Mouse (Mus musculus) heart, postnatal 0 days (tissue): ENCODE measurements at regions not wholly inside any gene's neighbourhood (a gene's known extent, or its start where the extent isn't known, plus 50 kb on each side); places are given as distances from the start of the nearest gene placed in this dataset.
"Not testable (repeated sequence)": the region's sequence is repeated elsewhere in the genome, so short reads cannot be mapped to it uniquely, and the experiment has no call there.

ENCODE experiments used
- ATAC-seq: fragments of 200-750 bp; cut with Nextera tagmentation; 2 replicates; pipeline ENCODE4 v1.8.0; 2017; ENCODE audit warnings: low read depth, moderate number of reproducible peaks, moderate library complexity; ENCODE audit not compliant: insufficient read depth
- DNase-seq: peaks from one replicate; pipeline ENCODE4 v3.0.0-alpha.2; 2016; ENCODE audit warnings: low spot score
- H3K27ac ChIP-seq: fragments of 300-500 bp; sonication (generic); 2 replicates; pipeline ENCODE4 v1.5.1; 2014; ENCODE audit warnings: low read depth, mild to moderate bottlenecking
- H3K27me3 ChIP-seq: fragments of 300-500 bp; sonication (generic); 2 replicates; pipeline ENCODE4 v1.6.1; 2014; ENCODE audit warnings: low read length, mixed read lengths; ENCODE audit not compliant: control insufficient read depth, insufficient read depth
- H3K36me3 ChIP-seq: fragments of 300-500 bp; sonication (generic); replicated peaks from 2 replicates; pipeline ENCODE4 v1.6.1; 2014; ENCODE audit warnings: low read length, mixed read lengths; ENCODE audit not compliant: control insufficient read depth, insufficient read depth
- H3K4me1 ChIP-seq: fragments of 300-500 bp; sonication (generic); 2 replicates; pipeline ENCODE4 v1.6.1; 2014; ENCODE audit warnings: antibody characterized with exemption; ENCODE audit not compliant: control insufficient read depth, insufficient read depth
- H3K4me2 ChIP-seq: fragments of 300-500 bp; sonication (generic); 2 replicates; pipeline ENCODE4 v1.6.1; 2014; ENCODE audit warnings: low read depth, mild to moderate bottlenecking, low read length, moderate library complexity
- H3K4me3 ChIP-seq: fragments of 300-500 bp; sonication (generic); 2 replicates; pipeline ENCODE4 v1.5.1; 2014; ENCODE audit warnings: low read depth, low read length
- H3K9ac ChIP-seq: fragments of 300-500 bp; sonication (generic); replicated peaks from 2 replicates; pipeline ENCODE4 v1.6.1; 2014; ENCODE audit warnings: low read depth, low read length, mixed read lengths
- H3K9me3 ChIP-seq: fragments of 300-500 bp; sonication (generic); replicated peaks from 2 replicates; pipeline ENCODE4 v1.6.1; 2016; ENCODE audit warnings: low read length; ENCODE audit not compliant: control insufficient read depth
- CTCF ChIP-seq: IDR thresholded peaks from 2 replicates; pipeline ENCODE4 v1.5.1; 2016; ENCODE audit warnings: antibody characterized with exemption, control low read depth, low read depth
- EP300 ChIP-seq: IDR thresholded peaks from 2 replicates; pipeline ENCODE4 v1.6.1; 2016; ENCODE audit warnings: antibody characterized with exemption, low read depth
- WGBS: fragments of 180-500 bp; shearing (Covaris S2); extraction: QIAGEN DNeasy Blood & Tissue Kit; methylation state at CpG from one replicate; pipeline ENCODE4 v1.1.7; 2014; 5-methylcytosine and 5-hydroxymethylcytosine counted together

DNA sequence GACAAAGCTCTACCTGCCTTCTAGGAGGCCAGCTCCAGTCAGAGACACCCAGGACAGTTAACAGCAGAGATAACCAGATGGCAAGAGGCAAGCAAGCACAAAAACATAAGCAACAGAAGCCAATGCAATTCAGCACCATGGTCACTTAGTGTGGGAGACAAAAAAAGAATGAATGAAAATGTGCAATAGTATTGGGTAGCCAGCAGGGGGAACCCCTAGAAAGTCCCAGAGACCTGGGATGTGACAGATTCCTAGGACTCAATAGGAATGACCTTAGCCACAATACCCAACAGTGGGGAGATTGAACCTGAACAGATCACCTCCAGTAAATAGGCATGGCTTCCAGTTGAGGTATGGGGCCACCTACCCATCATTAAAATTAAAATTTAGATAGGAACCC, 409.0 kb upstream of the St6gal2 start:
- no peak overlapping the region for H3K27ac ChIP-seq
- H3K9ac ChIP-seq: no peak overlapping the region
- no peak overlapping the region for H3K4me3 ChIP-seq
- no peaks in the 10 kb centered on the region for H3K36me3 ChIP-seq
- no peaks in the 10 kb centered on the region for H3K9me3 ChIP-seq
- no peak for DNase-seq
- H3K4me2 ChIP-seq: no peak overlapping the region
- no peaks in the 10 kb centered on the region for H3K4me1 ChIP-seq
- no peaks in the 10 kb centered on the region for H3K27me3 ChIP-seq
- ATAC-seq: no peak
- TF ChIP-seq CTCF (0 out of 2 replicates have a peak, but pooled peaks have one; percentile 9), EP300 (no peak)

DNA sequence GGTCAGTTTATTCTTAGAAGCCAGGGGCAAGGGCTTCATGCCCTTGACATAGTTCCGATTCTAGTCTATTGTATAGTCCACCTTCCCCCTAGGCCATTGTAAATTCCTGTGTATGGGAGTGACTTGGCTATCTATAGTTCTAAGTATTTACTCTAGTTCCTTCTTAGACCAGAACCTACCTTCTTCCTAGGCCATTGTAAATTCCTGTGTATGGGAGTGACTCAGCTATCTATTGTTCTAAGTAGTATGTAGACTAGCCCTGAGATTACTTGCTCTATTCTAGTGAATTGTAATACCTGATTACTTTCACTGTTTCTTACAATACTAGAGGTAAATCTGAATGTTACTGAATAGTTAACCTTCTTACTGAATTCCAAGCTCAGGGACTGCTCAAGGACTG, 405.0 kb upstream of the St6gal2 start:
- 54% methylated on average over 1 of the region's 1 CpGs for WGBS
- not testable (repeated sequence) for ATAC-seq, H3K9ac ChIP-seq

DNA sequence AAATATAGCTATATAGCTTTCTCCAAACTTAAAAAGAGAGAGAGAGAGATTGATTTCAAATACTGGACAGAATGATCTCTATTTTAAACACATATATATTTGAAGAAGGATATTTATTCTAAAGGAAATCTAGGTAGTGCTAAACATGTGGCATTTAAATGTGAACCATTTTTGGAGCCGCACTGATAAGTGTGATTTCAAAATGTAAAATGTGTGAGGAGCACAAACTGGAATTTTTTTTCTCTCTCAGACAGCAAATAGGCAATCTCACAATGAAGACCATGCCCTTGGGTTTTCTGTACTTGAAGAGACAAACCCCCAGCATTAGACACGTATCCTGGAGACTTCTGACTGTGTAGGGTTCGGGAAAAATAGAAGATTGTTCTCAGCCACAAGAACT, 376.8 kb upstream of the St6gal2 start:
- TF ChIP-seq CTCF: no peak
- TF ChIP-seq EP300: no peak
- Histone ChIP-seq H3K4me2 (no peak overlapping the region), H3K4me3 (no peak overlapping the region), H3K36me3 (no peaks in the 10 kb centered on the region), H3K27ac (no peak overlapping the region), H3K9ac (no peak overlapping the region), H3K9me3 (no peaks in the 10 kb centered on the region), H3K27me3 (no peaks in the 10 kb centered on the region), H3K4me1 (no peaks in the 10 kb centered on the region)
- no peak for DNase-seq
- 56% methylated on average over 3 of the region's 3 CpGs for WGBS
- no peak for ATAC-seq

More for the DNA sequence above, 405.0 kb upstream of the St6gal2 start:
- not testable (repeated sequence) for H3K27me3 ChIP-seq, H3K9me3 ChIP-seq, H3K4me2 ChIP-seq, DNase-seq, H3K27ac ChIP-seq, H3K36me3 ChIP-seq, H3K4me3 ChIP-seq, H3K4me1 ChIP-seq

DNA sequence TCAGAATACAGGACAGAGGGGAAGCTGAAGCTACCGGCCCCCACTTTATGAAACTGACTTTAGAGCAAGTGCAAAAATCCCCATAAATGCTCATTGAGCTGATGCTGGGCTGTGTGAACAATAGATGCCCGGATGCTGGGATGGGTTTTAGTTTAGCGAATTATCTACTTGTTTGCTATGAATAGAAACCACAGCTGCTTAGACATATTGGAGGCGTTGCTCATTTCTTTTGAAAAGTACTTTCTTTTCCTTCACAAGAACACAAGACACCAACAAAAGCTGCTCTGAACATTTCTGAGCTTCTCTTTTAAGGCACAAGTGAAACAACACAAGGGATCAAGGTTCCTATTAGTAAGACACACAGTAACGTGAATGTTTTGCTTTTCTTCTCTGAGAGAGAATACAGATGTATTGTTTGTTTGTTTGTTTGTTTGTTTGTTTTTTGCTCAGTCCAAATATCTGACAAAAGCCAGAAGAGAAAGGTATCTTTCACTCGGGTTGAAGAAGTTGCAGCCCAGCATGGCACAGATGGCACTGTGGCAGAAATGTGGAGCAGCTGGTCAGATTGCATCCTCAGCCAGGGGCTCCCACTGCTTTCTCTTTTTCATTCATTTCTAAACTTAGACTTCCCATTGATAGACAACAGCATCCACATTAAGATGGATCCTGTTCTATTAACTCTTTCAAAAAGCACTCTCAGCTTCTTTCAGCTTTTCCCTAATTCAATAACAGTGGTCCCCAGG, 361.7 kb upstream of the St6gal2 start:
- no peak for TF ChIP-seq CTCF
- no peak for TF ChIP-seq EP300
- Histone ChIP-seq H3K4me1 (no peaks in the 10 kb centered on the region), H3K9ac (no peak overlapping the region), H3K9me3 (no peaks in the 10 kb centered on the region), H3K36me3 (no peaks in the 10 kb centered on the region), H3K4me3 (no peak overlapping the region), H3K27me3 (no peaks in the 10 kb centered on the region), H3K27ac (no peak overlapping the region), H3K4me2 (no peak overlapping the region)
- DNase-seq (no peak), ATAC-seq (no peak)
- WGBS: 66% methylated on average over 6 of the region's 6 CpGs

DNA sequence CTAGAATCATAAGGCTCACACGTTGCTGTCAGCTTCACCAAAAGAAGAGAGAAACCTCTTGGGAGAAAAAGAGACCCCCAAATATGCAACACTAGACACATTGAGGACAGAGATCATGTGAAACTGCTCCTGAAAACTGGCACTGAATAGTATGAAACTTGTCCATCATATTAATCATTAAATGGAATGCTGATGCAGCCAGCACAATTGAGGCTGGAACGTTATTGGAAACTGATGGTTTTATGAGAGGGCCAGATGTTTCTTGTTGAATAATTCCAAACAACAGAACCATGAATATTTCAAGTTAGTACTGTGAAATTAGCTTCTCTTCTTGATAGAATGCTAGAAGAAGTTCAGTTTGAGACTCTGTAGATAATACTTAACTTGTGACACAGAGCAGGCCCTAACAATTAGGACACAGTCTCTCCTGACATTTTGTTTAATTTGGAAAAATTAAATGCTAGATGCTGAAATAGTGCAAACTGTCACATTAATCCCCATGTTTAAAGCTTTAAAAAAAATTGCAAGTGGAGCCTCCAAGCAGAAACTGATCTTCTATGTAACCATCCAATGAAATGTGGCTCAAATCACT, 354.4 kb upstream of the St6gal2 start:
- ATAC-seq (no peak), DNase-seq (no peak)
- Histone ChIP-seq H3K4me1 (no peaks in the 10 kb centered on the region), H3K27me3 (no peaks in the 10 kb centered on the region), H3K36me3 (no peaks in the 10 kb centered on the region), H3K4me3 (no peak overlapping the region), H3K27ac (no peak overlapping the region), H3K4me2 (no peak overlapping the region), H3K9me3 (0 out of 2 replicates have a peak, but pooled peaks cover 2% of the 10 kb centered on the region), H3K9ac (no peak overlapping the region)
- TF ChIP-seq EP300: no peak
- TF ChIP-seq CTCF: no peak
- 54% methylated on average over 2 of the region's 2 CpGs for WGBS

DNA sequence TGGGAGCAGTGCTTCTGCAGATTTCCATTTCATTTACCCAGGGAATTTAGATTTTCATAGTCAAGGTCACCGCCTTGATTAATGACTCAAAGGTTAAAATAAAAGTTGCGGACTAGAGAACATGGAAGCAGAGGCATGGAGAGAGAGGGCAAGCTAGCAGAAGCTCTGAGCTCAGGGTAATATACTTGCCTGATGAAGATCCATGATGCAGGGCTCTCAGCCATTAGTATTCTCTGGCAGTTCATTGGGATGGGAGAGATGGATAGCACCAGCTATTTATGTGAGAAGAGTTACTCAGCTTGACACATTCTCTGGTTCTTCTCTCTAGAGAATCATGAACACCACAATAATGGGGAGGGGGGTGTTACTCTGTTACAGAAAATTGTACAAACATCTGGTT, 341.7 kb upstream of the St6gal2 start:
- Histone ChIP-seq H3K9ac (no peak overlapping the region), H3K27me3 (no peaks in the 10 kb centered on the region), H3K36me3 (no peaks in the 10 kb centered on the region), H3K9me3 (no peaks in the 10 kb centered on the region), H3K4me3 (no peak overlapping the region), H3K4me2 (no peak overlapping the region), H3K4me1 (no peaks in the 10 kb centered on the region), H3K27ac (no peak overlapping the region)
- TF ChIP-seq EP300: no peak
- TF ChIP-seq CTCF: no peak
- WGBS: 90% methylated on average over 2 of the region's 2 CpGs
- no peak for DNase-seq
- no peak for ATAC-seq
